Mouse (Mus musculus): ENCODE data around the gene Sh3bgrl3. TPM values are rescaled to one million over a fixed set of nuclear protein-coding genes. Genes with fewer than 3 reads are reported as not detected.
A peak's percentile ranks its signal among the peaks of the same experiment; 100 is the strongest.

The Sh3bgrl3 gene
- total and polyA plus RNA-seq, 3 experiments: 128 to 362 (median 153) TPM

- no peak overlapping the region for H3K9ac ChIP-seq (ENCODE audit: insufficient read depth, low read depth)
- H3K27ac ChIP-seq (ENCODE audit: insufficient read depth, low read depth): peak overlapping the region; percentile 19; the same call in 1 of the 2 replicates
- no peaks in the 10 kb centered on the region for H3K9me3 ChIP-seq (replicated peaks; ENCODE audit: low read length)
- no peak for DNase-seq (ENCODE audit: extremely low read depth)
- no peak for TF ChIP-seq ZC3H11A (IDR thresholded peaks at IDR 0.05; ENCODE audit: low read depth, low read length)
- in situ Hi-C loops (cut with MboI; ENCODE audit: low pct_ligation_motif_present, low pct_unique_long_range_greater_than_20kb, low sequenced_read_pairs): no loop called here
- no peak overlapping the region for H3K4me2 ChIP-seq (ENCODE audit: insufficient read depth, low read depth, poor library complexity, severe bottlenecking)
- H3K27me3 ChIP-seq (replicated peaks): no peaks in the 10 kb centered on the region
- H3K4me1 ChIP-seq (ENCODE audit: control insufficient read depth in 1 of 2, insufficient read depth in 2 of 2): peaks cover 52 to 92% of the 10 kb centered on the region in 2 experiments
- no peak overlapping the region for H3K4me3 ChIP-seq (replicated peaks in 1 of 3; ENCODE audit: low read depth in 2 of 3, low read length in 2 of 3, poor library complexity in 1 of 3)
- H3K79me2 ChIP-seq (replicated peaks; ENCODE audit: control insufficient read depth, extremely low read depth, insufficient read depth, poor library complexity, severe bottlenecking): no peaks in the 10 kb centered on the region
- H3K36me3 ChIP-seq (replicated peaks in 1 of 2; ENCODE audit: control insufficient read depth in 1 of 2, insufficient read depth in 1 of 2, low read length in 1 of 2): peaks cover 16 to 29% of the 10 kb centered on the region in 2 experiments
- dilution Hi-C loops (cut with MboI; ENCODE audit: extremely low pct_ligation_motif_present, extremely low pct_unique_long_range_greater_than_20kb, low sequenced_read_pairs): no loop called here
Measured at GRCm38 (mm10) chr4:134117012-134117411, 11.6 kb downstream of the Sh3bgrl3 start.

- Histone ChIP-seq H3K36me3 (replicated peaks in 1 of 2; ENCODE audit: control insufficient read depth in 1 of 2, insufficient read depth in 1 of 2, low read length in 1 of 2) (peaks cover 20 to 34% of the 10 kb centered on the region in 2 experiments), H3K4me3 (replicated peaks in 1 of 3; ENCODE audit: low read depth in 2 of 3, low read length in 2 of 3, poor library complexity in 1 of 3) (no peak overlapping the region), H3K27me3 (replicated peaks) (no peaks in the 10 kb centered on the region), H3K79me2 (replicated peaks; ENCODE audit: control insufficient read depth, extremely low read depth, insufficient read depth, poor library complexity, severe bottlenecking) (no peaks in the 10 kb centered on the region), H3K9ac (ENCODE audit: insufficient read depth, low read depth) (no peak overlapping the region), H3K4me1 (ENCODE audit: control insufficient read depth in 1 of 2, insufficient read depth in 2 of 2) (peaks cover 49 to 89% of the 10 kb centered on the region in 2 experiments), H3K27ac (ENCODE audit: insufficient read depth, low read depth) (0 out of 2 replicates have a peak overlapping the region, but pooled peaks have one; percentile 19), H3K9me3 (replicated peaks; ENCODE audit: low read length) (no peaks in the 10 kb centered on the region), H3K4me2 (ENCODE audit: insufficient read depth, low read depth, poor library complexity, severe bottlenecking) (no peak overlapping the region)
- in situ Hi-C loops (cut with MboI; ENCODE audit: low pct_ligation_motif_present, low pct_unique_long_range_greater_than_20kb, low sequenced_read_pairs): no loop called here
- DNase-seq (ENCODE audit: extremely low read depth): no peak
- dilution Hi-C loops (cut with MboI; ENCODE audit: extremely low pct_ligation_motif_present, extremely low pct_unique_long_range_greater_than_20kb, low sequenced_read_pairs): no loop called here
- TF ChIP-seq USF2 (conservative IDR thresholded peaks at IDR 0.05; ENCODE audit: low read depth, low read length) (no peak), MEF2A (IDR thresholded peaks at IDR 0.05; ENCODE audit: borderline replicate concordance, low read depth, low read length) (no peak), UBTF (IDR thresholded peaks at IDR 0.05; ENCODE audit: low read depth, low read length) (no peak), HCFC1 (IDR thresholded peaks at IDR 0.05; ENCODE audit: low read depth, low read length) (no peak), CTCF (conservative IDR thresholded peaks at IDR 0.05 in 1 of 2, IDR thresholded peaks at IDR 0.05 in 1 of 2; ENCODE audit: low read depth in 2 of 2, low read length in 2 of 2) (no peak)
Measured at GRCm38 (mm10) chr4:134116501-134116900, 12.1 kb downstream of the Sh3bgrl3 start.

- Histone ChIP-seq H3K4me1 (ENCODE audit: control insufficient read depth in 1 of 2, insufficient read depth in 2 of 2) (peaks cover 45 to 83% of the 10 kb centered on the region in 2 experiments), H3K4me3 (replicated peaks in 1 of 3; ENCODE audit: low read depth in 2 of 3, low read length in 2 of 3, poor library complexity in 1 of 3) (no peak overlapping the region), H3K9me3 (replicated peaks; ENCODE audit: low read length) (no peaks in the 10 kb centered on the region), H3K27ac (ENCODE audit: insufficient read depth, low read depth) (no peak overlapping the region; the same call in 1 of the 2 replicates), H3K9ac (ENCODE audit: insufficient read depth, low read depth) (no peak overlapping the region), H3K79me2 (replicated peaks; ENCODE audit: control insufficient read depth, extremely low read depth, insufficient read depth, poor library complexity, severe bottlenecking) (no peaks in the 10 kb centered on the region), H3K36me3 (replicated peaks in 1 of 2; ENCODE audit: control insufficient read depth in 1 of 2, insufficient read depth in 1 of 2, low read length in 1 of 2) (peaks cover 24 to 41% of the 10 kb centered on the region in 2 experiments), H3K4me2 (ENCODE audit: insufficient read depth, low read depth, poor library complexity, severe bottlenecking) (no peak overlapping the region), H3K27me3 (replicated peaks) (no peaks in the 10 kb centered on the region)
- no peak for TF ChIP-seq MEF2A (IDR thresholded peaks at IDR 0.05; ENCODE audit: borderline replicate concordance, low read depth, low read length)
- no peak for TF ChIP-seq EP300 (IDR thresholded peaks at IDR 0.05; ENCODE audit: low read length)
- no peak for TF ChIP-seq ZMIZ1 (IDR thresholded peaks at IDR 0.05; ENCODE audit: low read depth, low read length)
- no peak for TF ChIP-seq ZNF384 (IDR thresholded peaks at IDR 0.05; ENCODE audit: low read depth, low read length)
- no peak for TF ChIP-seq NRF1 (IDR thresholded peaks at IDR 0.05; ENCODE audit: low read depth, low read length)
- TF ChIP-seq USF2 (conservative IDR thresholded peaks at IDR 0.05; ENCODE audit: low read depth, low read length): no peak
- TF ChIP-seq ETS1 (conservative IDR thresholded peaks at IDR 0.05; ENCODE audit: low read depth, low read length): no peak
- no peak for TF ChIP-seq CHD2 (IDR thresholded peaks at IDR 0.05; ENCODE audit: low read length)
- in situ Hi-C loops (cut with MboI; ENCODE audit: low pct_ligation_motif_present, low pct_unique_long_range_greater_than_20kb, low sequenced_read_pairs) (no loop called here), dilution Hi-C loops (cut with MboI; ENCODE audit: extremely low pct_ligation_motif_present, extremely low pct_unique_long_range_greater_than_20kb, low sequenced_read_pairs) (no loop called here)
- no peak for DNase-seq (ENCODE audit: extremely low read depth)
Measured at GRCm38 (mm10) chr4:134115215-134116144, 13.1 kb downstream of the Sh3bgrl3 start.

Measured in CH12.LX (cell line).